Mouse (Mus musculus): Measurements from ENCODE around the gene Gm20388. TPM values are rescaled to one million over a fixed set of nuclear protein-coding genes. Genes with fewer than 3 reads are reported as not detected.
A peak's percentile ranks its signal among the peaks of the same experiment; 100 is the strongest.

Gm20388 gene
- polyA plus RNA-seq, 1 experiment from 2014 or later = 1.4 TPM

GRCm38 (mm10) chr8:120454404-120454803 lies 543.8 kb downstream of the Gm20388 start:
- peak; percentile 57 for ATAC-seq (ENCODE audit: low read depth)
- no peak overlapping the region for H3K4me3 ChIP-seq (ENCODE audit: low read depth, low read length)
- H3K4me2 ChIP-seq (ENCODE audit: low read depth, low read length) = peak overlapping the region; percentile 17; the same call in 1 of the 2 replicates
- H3K27me3 ChIP-seq (ENCODE audit: control insufficient read depth, insufficient read depth, low read depth, low read length) = no peaks in the 10 kb centered on the region
- peaks cover 44% of the 10 kb centered on the region for H3K4me1 ChIP-seq (ENCODE audit: control insufficient read depth, low read depth, low read length)
- no peaks in the 10 kb centered on the region for H3K9me3 ChIP-seq (replicated peaks; ENCODE audit: control insufficient read depth, low read length)
- no peaks in the 10 kb centered on the region for H3K36me3 ChIP-seq (ENCODE audit: control insufficient read depth, insufficient read depth)
- H3K27ac ChIP-seq (ENCODE audit: low read length) = peak overlapping the region; percentile 55
- 56% methylated on average over 6 of the region's 6 CpGs for WGBS (ENCODE audit: insufficient replicate concordance)
- H3K9ac ChIP-seq (ENCODE audit: low read depth, low read length) = peak overlapping the region; percentile 28; the same call in 1 of the 2 replicates

- H3K36me3 ChIP-seq (ENCODE audit: control insufficient read depth, insufficient read depth) = no peaks in the 10 kb centered on the region
- H3K9ac ChIP-seq (ENCODE audit: low read depth, low read length) = no peak overlapping the region
- no peak for ATAC-seq (ENCODE audit: low read depth)
- H3K9me3 ChIP-seq (replicated peaks; ENCODE audit: control insufficient read depth, low read length) = no peaks in the 10 kb centered on the region
- 79% methylated on average over 6 of the region's 6 CpGs for WGBS (ENCODE audit: insufficient replicate concordance)
- no peak overlapping the region for H3K27ac ChIP-seq (ENCODE audit: low read length)
- H3K4me1 ChIP-seq (ENCODE audit: control insufficient read depth, low read depth, low read length) = peaks cover 35% of the 10 kb centered on the region
- H3K4me2 ChIP-seq (ENCODE audit: low read depth, low read length) = no peak overlapping the region
- H3K27me3 ChIP-seq (ENCODE audit: control insufficient read depth, insufficient read depth, low read depth, low read length) = peaks cover 7% of the 10 kb centered on the region; the same call in 1 of the 2 replicates
- no peak overlapping the region for H3K4me3 ChIP-seq (ENCODE audit: low read depth, low read length)
Observed at GRCm38 (mm10) chr8:120460375-120460774, 549.7 kb downstream of the Gm20388 start.

GRCm38 (mm10) chr8:120462119-120462551 lies 551.5 kb downstream of the Gm20388 start:
- 0 out of 2 replicates have a peak, but pooled peaks have one; percentile 12 for ATAC-seq (ENCODE audit: low read depth)

GRCm38 (mm10) chr8:120462611-120463010 lies 552.0 kb downstream of the Gm20388 start:
- no peak overlapping the region for H3K4me2 ChIP-seq (ENCODE audit: low read depth, low read length)
- WGBS (ENCODE audit: insufficient replicate concordance) = 70% methylated on average over 6 of the region's 6 CpGs

More at GRCm38 (mm10) chr8:120462119-120462551, 551.5 kb downstream of the Gm20388 start:
- no peaks in the 10 kb centered on the region for H3K9me3 ChIP-seq (replicated peaks; ENCODE audit: control insufficient read depth, low read length)
- H3K9ac ChIP-seq (ENCODE audit: low read depth, low read length) = no peak overlapping the region
- peak overlapping the region; percentile 30; the same call in 1 of the 2 replicates for H3K4me2 ChIP-seq (ENCODE audit: low read depth, low read length)
- H3K27me3 ChIP-seq (ENCODE audit: control insufficient read depth, insufficient read depth, low read depth, low read length) = peaks cover 12% of the 10 kb centered on the region
- no peak overlapping the region for H3K4me3 ChIP-seq (ENCODE audit: low read depth, low read length)
- H3K36me3 ChIP-seq (ENCODE audit: control insufficient read depth, insufficient read depth) = no peaks in the 10 kb centered on the region
- peaks cover 19% of the 10 kb centered on the region for H3K4me1 ChIP-seq (ENCODE audit: control insufficient read depth, low read depth, low read length)
- H3K27ac ChIP-seq (ENCODE audit: low read length) = no peak overlapping the region
- WGBS (ENCODE audit: insufficient replicate concordance) = 20% methylated on average over 15 of the region's 15 CpGs

GRCm38 (mm10) chr8:120463918-120464584 lies 553.4 kb downstream of the Gm20388 start:
- WGBS (ENCODE audit: insufficient replicate concordance) = 74% methylated on average over 9 of the region's 9 CpGs
- no peak overlapping the region for H3K27ac ChIP-seq (ENCODE audit: low read length)
- ATAC-seq (ENCODE audit: low read depth) = no peak
- H3K9ac ChIP-seq (ENCODE audit: low read depth, low read length) = no peak overlapping the region
- H3K36me3 ChIP-seq (ENCODE audit: control insufficient read depth, insufficient read depth) = no peaks in the 10 kb centered on the region
- peaks cover 15% of the 10 kb centered on the region for H3K4me1 ChIP-seq (ENCODE audit: control insufficient read depth, low read depth, low read length)
- H3K4me2 ChIP-seq (ENCODE audit: low read depth, low read length) = no peak overlapping the region
- no peak overlapping the region for H3K4me3 ChIP-seq (ENCODE audit: low read depth, low read length)
- H3K27me3 ChIP-seq (ENCODE audit: control insufficient read depth, insufficient read depth, low read depth, low read length) = peaks cover 13% of the 10 kb centered on the region
- no peaks in the 10 kb centered on the region for H3K9me3 ChIP-seq (replicated peaks; ENCODE audit: control insufficient read depth, low read length)

More at GRCm38 (mm10) chr8:120462611-120463010, 552.0 kb downstream of the Gm20388 start:
- Histone ChIP-seq H3K4me3 (ENCODE audit: low read depth, low read length) (no peak overlapping the region), H3K9me3 (replicated peaks; ENCODE audit: control insufficient read depth, low read length) (no peaks in the 10 kb centered on the region), H3K4me1 (ENCODE audit: control insufficient read depth, low read depth, low read length) (peaks cover 17% of the 10 kb centered on the region), H3K27ac (ENCODE audit: low read length) (no peak overlapping the region), H3K27me3 (ENCODE audit: control insufficient read depth, insufficient read depth, low read depth, low read length) (peaks cover 13% of the 10 kb centered on the region), H3K9ac (ENCODE audit: low read depth, low read length) (no peak overlapping the region), H3K36me3 (ENCODE audit: control insufficient read depth, insufficient read depth) (no peaks in the 10 kb centered on the region)
- no peak for ATAC-seq (ENCODE audit: low read depth)

GRCm38 (mm10) chr8:120464585-120464937 lies 553.9 kb downstream of the Gm20388 start:
- no peak overlapping the region for H3K9ac ChIP-seq (ENCODE audit: low read depth, low read length)
- 71% methylated on average over 4 of the region's 4 CpGs for WGBS (ENCODE audit: insufficient replicate concordance)
- no peak overlapping the region for H3K4me2 ChIP-seq (ENCODE audit: low read depth, low read length)
- no peak overlapping the region for H3K4me3 ChIP-seq (ENCODE audit: low read depth, low read length)
- H3K27ac ChIP-seq (ENCODE audit: low read length) = no peak overlapping the region
- peaks cover 15% of the 10 kb centered on the region for H3K4me1 ChIP-seq (ENCODE audit: control insufficient read depth, low read depth, low read length)
- no peaks in the 10 kb centered on the region for H3K36me3 ChIP-seq (ENCODE audit: control insufficient read depth, insufficient read depth)
- H3K9me3 ChIP-seq (replicated peaks; ENCODE audit: control insufficient read depth, low read length) = no peaks in the 10 kb centered on the region
- ATAC-seq (ENCODE audit: low read depth) = peak; percentile 15; the same call in 1 of the 2 replicates
- H3K27me3 ChIP-seq (ENCODE audit: control insufficient read depth, insufficient read depth, low read depth, low read length) = peaks cover 13% of the 10 kb centered on the region

GRCm38 (mm10) chr8:120465710-120466109 lies 555.1 kb downstream of the Gm20388 start:
- 54% methylated on average over 8 of the region's 8 CpGs for WGBS (ENCODE audit: insufficient replicate concordance)
- Histone ChIP-seq H3K9me3 (replicated peaks; ENCODE audit: control insufficient read depth, low read length) (no peaks in the 10 kb centered on the region), H3K4me1 (ENCODE audit: control insufficient read depth, low read depth, low read length) (peaks cover 15% of the 10 kb centered on the region), H3K4me2 (ENCODE audit: low read depth, low read length) (no peak overlapping the region), H3K27ac (ENCODE audit: low read length) (no peak overlapping the region), H3K27me3 (ENCODE audit: control insufficient read depth, insufficient read depth, low read depth, low read length) (peaks cover 15% of the 10 kb centered on the region), H3K9ac (ENCODE audit: low read depth, low read length) (no peak overlapping the region), H3K36me3 (ENCODE audit: control insufficient read depth, insufficient read depth) (no peaks in the 10 kb centered on the region), H3K4me3 (ENCODE audit: low read depth, low read length) (no peak overlapping the region)
- no peak for ATAC-seq (ENCODE audit: low read depth)

GRCm38 (mm10) chr8:120466266-120466665 lies 555.6 kb downstream of the Gm20388 start:
- Histone ChIP-seq H3K4me3 (ENCODE audit: low read depth, low read length) (no peak overlapping the region), H3K36me3 (ENCODE audit: control insufficient read depth, insufficient read depth) (no peaks in the 10 kb centered on the region), H3K27me3 (ENCODE audit: control insufficient read depth, insufficient read depth, low read depth, low read length) (peaks cover 15% of the 10 kb centered on the region), H3K9ac (ENCODE audit: low read depth, low read length) (no peak overlapping the region), H3K9me3 (replicated peaks; ENCODE audit: control insufficient read depth, low read length) (no peaks in the 10 kb centered on the region), H3K4me2 (ENCODE audit: low read depth, low read length) (no peak overlapping the region), H3K27ac (ENCODE audit: low read length) (no peak overlapping the region), H3K4me1 (ENCODE audit: control insufficient read depth, low read depth, low read length) (peaks cover 17% of the 10 kb centered on the region)
- no peak for ATAC-seq (ENCODE audit: low read depth)
- WGBS (ENCODE audit: insufficient replicate concordance) = 39% methylated on average over 10 of the region's 10 CpGs

GRCm38 (mm10) chr8:120467598-120467997 lies 557.0 kb downstream of the Gm20388 start:
- Histone ChIP-seq H3K27me3 (ENCODE audit: control insufficient read depth, insufficient read depth, low read depth, low read length) (peaks cover 15% of the 10 kb centered on the region), H3K4me2 (ENCODE audit: low read depth, low read length) (no peak overlapping the region), H3K4me1 (ENCODE audit: control insufficient read depth, low read depth, low read length) (peaks cover 17% of the 10 kb centered on the region), H3K27ac (ENCODE audit: low read length) (no peak overlapping the region), H3K9me3 (replicated peaks; ENCODE audit: control insufficient read depth, low read length) (no peaks in the 10 kb centered on the region), H3K4me3 (ENCODE audit: low read depth, low read length) (no peak overlapping the region), H3K36me3 (ENCODE audit: control insufficient read depth, insufficient read depth) (no peaks in the 10 kb centered on the region), H3K9ac (ENCODE audit: low read depth, low read length) (no peak overlapping the region)
- no peak for ATAC-seq (ENCODE audit: low read depth)
- 79% methylated on average over 7 of the region's 7 CpGs for WGBS (ENCODE audit: insufficient replicate concordance)

Measured in liver, embryonic 16.5 days (tissue).